Mouse (Mus musculus): ENCODE measurements at regions not wholly inside any gene's neighbourhood (a gene's known extent, or its start where the extent isn't known, plus 50 kb on each side); places are given as distances from the start of the nearest gene placed in this dataset.

GRCm38 (mm10) chr15:97578046-97578445 is 127.6 kb downstream of the Rpap3 start:
- DNase-seq (ENCODE audit: low spot score in 2 of 2): no peak

GRCm38 (mm10) chr15:97577196-97577595 is 128.4 kb downstream of the Rpap3 start:
- DNase-seq (ENCODE audit: low spot score in 2 of 2): no peak

GRCm38 (mm10) chr15:97572639-97573038 is 133.0 kb downstream of the Rpap3 start:
- DNase-seq (ENCODE audit: low spot score in 2 of 2): no peak

DNA sequence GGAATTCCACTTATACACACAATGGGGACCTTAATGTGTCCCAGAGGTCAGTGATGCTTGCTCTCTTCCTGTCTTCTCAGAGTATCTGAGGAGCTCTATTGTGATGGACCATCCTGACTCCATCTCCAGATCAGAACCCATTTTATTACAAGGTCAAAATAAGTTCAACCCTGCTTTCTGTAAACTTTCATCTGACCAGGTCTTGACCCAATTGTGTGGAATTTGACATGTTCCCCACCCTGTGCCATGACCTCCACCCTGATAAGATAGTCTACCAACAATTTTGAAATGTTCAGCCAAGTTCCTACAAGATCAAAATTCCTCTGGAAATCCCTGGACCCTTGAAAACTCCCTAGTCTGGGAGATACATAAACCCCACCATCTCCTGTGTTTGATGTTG is 133.7 kb downstream of the Rpap3 start:
- no peak for DNase-seq (ENCODE audit: low spot score in 2 of 2)

DNA sequence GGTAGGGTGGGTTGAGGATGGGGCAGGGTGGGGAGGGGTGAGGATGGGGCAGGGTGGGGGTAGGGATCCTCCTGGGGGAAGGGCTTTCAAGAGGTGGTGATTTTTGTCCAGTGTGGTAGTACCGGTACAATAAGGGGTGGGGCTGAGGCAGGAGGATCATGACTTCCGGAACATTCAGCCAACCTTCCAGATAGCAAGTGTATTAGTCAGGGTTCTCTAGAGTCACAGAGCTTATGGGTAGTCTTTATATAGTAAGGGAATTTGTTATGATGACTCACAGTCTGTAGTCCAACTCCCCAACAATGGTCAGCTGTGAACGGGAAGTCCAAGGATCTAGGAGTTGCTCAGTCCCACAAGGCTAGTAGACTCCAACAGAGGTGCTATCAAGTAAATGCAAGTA is 145.5 kb downstream of the Rpap3 start:
- DNase-seq (ENCODE audit: low spot score in 2 of 2): no peak

DNA sequence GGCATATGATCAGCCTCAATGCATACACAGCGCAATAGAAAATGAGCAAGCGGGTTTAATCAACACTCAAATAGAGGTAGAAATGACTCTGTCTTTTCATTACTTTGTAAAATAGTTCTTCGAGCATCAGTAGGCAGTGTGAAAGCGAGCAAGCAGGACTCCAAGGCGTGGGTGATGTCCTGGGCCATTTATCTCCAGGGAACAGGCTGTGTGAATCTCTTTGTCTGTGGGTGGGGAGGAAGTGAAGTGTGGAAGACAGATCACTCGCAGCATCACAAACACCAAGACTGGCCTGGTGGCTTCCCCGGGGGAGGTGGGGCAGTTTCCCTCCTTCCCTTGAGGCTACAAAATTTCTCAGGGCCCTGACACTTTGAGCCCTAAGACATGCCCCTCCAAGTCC is 146.9 kb downstream of the Rpap3 start:
- no peak for DNase-seq (ENCODE audit: low spot score in 2 of 2)

DNA sequence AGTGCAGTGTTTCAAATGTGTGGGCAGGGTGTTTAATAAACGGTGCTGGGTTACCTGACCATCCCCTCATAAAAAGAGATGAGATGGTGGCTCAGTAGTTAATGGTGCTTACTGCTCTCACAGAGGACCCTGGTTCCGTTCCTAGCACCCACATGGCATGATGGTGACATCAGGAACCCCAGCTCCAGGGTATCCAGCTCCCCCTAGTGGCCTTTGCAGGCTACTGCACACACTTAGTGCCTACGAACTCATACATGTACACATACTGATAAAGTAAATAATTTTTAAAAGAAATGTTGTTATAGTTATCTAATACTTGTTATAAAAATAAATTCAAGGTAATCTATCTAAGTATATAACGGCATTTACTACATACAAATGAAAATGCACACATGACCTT is 157.3 kb downstream of the Rpap3 start:
- no peak for DNase-seq (ENCODE audit: low spot score in 2 of 2)

GRCm38 (mm10) chr15:97545034-97545433 is 160.6 kb downstream of the Rpap3 start:
- DNase-seq (ENCODE audit: low spot score in 2 of 2): no peak

DNA sequence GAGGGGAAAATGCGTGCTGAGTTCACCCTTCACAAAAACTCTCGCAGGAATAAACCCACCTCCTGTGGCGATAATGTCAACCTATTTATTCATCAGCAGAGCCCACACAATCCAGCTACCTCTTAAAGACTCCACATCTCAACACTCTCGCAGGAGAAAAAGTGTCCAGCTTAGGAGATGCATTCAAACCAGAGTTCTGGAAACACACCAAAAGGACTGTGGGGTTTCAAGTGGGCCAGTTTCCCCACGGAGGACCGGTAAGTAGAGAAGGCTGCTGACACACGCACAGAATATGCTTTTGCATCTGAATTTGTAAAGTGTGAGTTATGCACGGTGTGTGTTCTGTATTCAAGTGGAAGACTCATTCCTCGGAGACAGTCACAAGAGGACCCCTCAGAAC is 164.0 kb downstream of the Rpap3 start:
- no peak for DNase-seq (ENCODE audit: low spot score in 2 of 2)

DNA sequence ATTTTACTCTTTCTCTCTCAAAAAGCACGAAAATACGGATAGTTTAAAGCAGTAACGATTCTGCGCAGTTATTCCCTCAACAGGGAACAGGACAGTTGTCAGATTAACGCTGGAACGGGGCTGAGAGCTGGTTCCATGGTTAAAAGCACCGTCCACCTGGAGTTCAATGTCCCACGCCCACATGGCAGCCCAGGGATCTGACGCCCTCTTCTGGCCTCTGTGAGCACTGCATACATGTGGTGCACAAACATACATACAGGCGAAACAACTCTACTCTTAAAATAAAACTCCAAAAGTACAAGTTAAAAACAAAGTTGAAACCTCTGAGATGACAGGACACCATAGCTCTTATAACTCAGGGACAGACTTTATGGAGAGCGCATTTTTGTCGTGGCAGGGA is 169.5 kb downstream of the Rpap3 start:
- no peak for DNase-seq (ENCODE audit: low spot score in 2 of 2)

DNA sequence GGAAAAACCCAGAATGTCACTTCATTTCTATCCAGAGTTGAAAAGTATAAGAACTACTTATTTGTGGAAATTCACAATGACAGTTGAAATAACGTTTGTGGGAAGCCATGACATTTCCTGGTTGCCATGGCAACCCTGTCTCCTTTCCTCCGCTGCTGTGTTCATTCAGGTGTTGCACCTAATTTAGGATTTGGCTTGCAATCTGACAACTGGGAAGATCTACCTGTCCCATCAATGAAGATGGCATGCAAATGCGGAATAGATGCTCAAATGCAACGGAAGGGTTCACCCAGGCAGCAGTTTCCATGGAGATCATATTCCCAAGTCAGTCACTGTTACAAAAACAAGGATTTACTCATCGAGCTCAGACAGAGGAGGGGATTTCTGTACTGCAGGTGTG is 170.7 kb downstream of the Rpap3 start:
- DNase-seq (ENCODE audit: low spot score in 2 of 2): no peak

DNA sequence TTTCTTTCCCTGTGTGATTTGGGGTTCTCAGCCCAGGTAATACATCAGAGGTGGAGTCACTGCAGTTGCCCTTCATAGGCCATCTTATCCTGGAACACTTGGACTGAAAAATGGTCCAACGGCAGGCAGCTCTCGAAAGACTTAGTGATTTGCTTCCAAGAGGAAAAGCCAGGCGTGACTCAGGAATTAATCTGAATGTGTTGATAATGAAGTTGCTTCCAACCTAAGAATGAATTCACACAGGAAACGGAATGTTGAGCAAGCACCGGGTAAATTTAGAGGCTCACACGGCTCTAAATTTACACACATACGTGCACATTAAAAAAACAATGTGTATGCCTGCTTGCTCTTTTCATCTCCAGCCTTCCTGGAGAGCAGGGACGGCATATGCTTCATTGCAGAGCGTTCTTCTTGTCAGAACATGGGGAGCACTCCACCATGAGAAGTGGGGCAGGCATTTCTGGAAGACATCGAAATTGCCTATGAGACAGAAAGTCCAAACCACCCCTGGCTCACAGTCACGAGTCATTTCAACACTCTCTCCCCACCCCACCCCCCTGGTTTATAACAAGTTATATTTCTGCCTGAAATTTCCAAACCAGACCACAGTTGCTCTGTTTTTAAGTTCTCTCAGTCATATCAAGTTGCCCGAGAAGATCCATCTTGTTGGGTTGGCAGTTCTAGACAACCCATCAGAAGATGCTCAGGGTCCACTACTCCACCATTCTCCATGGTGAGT is 171.9 kb downstream of the Rpap3 start:
- peak; percentile 9 to 11 for DNase-seq (ENCODE audit: low spot score in 2 of 2)

DNA sequence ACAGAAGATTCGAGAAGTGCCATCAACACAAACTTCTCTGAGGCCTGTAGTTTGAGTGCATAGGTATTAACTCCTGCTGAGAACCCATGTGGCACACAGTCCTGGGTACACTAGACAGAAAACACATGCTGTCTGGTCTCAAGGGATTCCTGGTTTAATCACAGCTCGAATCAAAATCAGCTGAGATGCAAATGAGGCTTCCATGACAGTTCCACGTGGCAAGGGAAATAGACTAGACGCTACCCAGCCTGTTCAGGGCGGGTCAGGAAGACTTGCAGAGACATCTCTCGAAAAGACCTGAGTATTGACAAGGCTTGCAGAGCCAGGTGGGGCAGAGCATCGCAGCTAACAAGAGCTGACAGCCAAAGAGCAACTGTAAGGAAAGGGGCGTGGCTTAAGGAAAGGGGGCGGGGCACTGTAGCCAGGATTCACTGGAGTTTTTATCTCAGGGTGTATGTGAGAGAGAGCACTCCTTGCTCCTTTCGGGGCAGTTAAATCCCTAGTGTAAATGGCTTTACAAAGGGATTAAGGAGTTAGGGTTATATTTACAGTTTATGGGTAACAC is 173.2 kb downstream of the Rpap3 start:
- no peak for DNase-seq (ENCODE audit: low spot score in 2 of 2)

- no peak for DNase-seq (ENCODE audit: low spot score in 2 of 2)
Observed at GRCm38 (mm10) chr15:97528291-97529050, 177.2 kb downstream of the Rpap3 start.

GRCm38 (mm10) chr15:97520395-97520794 is 185.2 kb downstream of the Rpap3 start:
- no peak for DNase-seq (ENCODE audit: low spot score in 2 of 2)

DNA sequence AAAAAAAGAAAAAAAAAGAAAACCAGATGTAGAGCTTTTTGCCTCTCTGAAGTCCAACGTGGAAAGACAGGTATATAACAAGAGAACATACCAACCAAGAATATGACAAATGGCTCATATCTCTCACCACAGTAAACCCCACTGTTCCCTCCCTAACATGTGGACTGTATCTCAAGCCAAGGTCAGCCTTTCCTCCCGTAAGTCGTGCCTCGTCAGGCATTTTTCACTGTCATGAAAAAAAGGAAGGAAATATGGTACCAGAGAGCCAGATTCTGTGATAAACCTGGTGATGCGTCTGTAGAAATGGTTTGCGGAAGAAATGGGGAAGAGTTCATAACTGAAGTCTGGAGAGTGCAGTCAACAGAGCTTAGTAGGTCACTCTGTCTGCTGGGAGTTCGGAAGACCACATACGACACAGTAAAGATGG is 185.7 kb downstream of the Rpap3 start:
- DNase-seq (ENCODE audit: low spot score in 2 of 2): no peak

- no peak for DNase-seq (ENCODE audit: low spot score in 2 of 2)
Observed at GRCm38 (mm10) chr15:97517926-97518325, 187.7 kb downstream of the Rpap3 start.

GRCm38 (mm10) chr15:97517188-97517587 is 188.4 kb downstream of the Rpap3 start:
- DNase-seq (ENCODE audit: low spot score in 2 of 2): no peak

- DNase-seq (ENCODE audit: low spot score in 2 of 2): no peak
Observed at GRCm38 (mm10) chr15:97515773-97516172, 189.9 kb downstream of the Rpap3 start.

- no peak for DNase-seq (ENCODE audit: low spot score in 2 of 2)
Observed at GRCm38 (mm10) chr15:97507656-97508306, 197.8 kb downstream of the Rpap3 start.

DNA sequence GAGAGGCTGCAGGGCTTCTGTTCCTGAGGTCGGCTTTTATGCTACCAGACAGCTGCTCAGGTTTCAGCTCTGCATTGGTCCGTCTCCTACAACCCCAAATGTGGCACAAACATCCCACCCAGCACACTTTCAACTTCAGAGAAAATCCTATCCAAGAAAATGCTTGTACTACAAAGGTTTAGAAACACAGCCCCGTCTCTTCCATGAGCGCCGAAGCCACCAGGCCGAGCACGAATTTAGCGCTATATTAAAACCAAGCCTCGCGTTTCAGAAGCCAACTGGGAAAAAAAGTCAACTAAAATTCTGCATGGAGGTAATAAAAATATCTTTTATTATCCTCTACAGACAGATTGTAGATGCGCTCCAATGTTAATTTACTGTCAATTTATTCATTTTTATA is 198.4 kb downstream of the Rpap3 start:
- DNase-seq (ENCODE audit: low spot score in 2 of 2): no peak

DNA sequence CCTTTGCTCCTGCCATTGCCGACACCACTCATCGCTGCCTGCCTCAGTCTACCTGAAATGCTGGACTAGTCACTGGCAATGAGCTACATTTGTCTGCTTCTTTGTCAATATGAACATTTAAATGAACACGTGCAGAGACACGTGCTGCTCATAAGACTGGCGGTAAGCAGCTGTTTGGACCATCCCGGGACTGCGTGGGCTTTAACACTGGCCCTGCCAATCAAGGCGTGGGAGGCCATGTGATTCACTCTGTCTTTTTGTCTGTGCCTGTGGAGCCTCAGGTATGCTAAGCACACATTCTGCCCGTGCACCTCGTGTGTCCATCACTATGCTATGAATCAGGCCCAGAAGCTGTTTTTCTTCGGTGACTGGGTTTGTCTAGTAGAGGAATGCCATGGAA is 199.9 kb downstream of the Rpap3 start:
- DNase-seq (ENCODE audit: low spot score in 2 of 2): no peak

GRCm38 (mm10) chr15:97504325-97504724 is 201.3 kb downstream of the Rpap3 start:
- DNase-seq (ENCODE audit: low spot score in 2 of 2): no peak

Data from heart, adult 9 months (tissue).